Mouse (Mus musculus): ENCODE results near the gene Tes3-ps.
A peak's percentile ranks its signal among the peaks of the same experiment; 100 is the strongest.

Tes3-ps gene

GRCm38 (mm10) chr13:49492376-49493368, at the start of gene Tes3-ps:
Tes3-ps (plus strand) TSS chr13:49493318.
- DNase-seq: no peak

DNA sequence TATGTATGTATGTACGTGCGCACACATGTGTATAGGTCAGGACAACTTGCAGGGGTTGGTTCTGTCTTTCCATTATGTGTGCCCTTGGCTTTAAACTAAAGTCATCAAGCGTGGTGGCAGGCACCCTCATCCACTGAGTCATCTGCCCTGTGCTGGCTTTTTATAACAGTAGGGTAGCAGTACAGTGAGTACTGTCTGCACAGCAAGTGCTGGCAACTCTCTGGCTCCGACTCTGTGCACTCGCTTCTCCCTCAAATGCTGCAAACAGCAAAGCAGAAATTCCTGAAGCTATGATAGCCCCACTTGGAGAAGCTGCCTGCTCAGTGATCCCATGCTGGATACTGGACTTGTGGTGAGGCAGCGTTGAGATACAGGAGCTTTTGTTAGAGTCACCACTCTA, 48.7 kb upstream of the Tes3-ps start:
- no peak for DNase-seq

GRCm38 (mm10) chr13:49449318-49449749, 43.8 kb upstream of the Tes3-ps start:
- peak; percentile 53 for DNase-seq

GRCm38 (mm10) chr13:49460276-49460675, 32.8 kb upstream of the Tes3-ps start:
- no peak for DNase-seq

DNA sequence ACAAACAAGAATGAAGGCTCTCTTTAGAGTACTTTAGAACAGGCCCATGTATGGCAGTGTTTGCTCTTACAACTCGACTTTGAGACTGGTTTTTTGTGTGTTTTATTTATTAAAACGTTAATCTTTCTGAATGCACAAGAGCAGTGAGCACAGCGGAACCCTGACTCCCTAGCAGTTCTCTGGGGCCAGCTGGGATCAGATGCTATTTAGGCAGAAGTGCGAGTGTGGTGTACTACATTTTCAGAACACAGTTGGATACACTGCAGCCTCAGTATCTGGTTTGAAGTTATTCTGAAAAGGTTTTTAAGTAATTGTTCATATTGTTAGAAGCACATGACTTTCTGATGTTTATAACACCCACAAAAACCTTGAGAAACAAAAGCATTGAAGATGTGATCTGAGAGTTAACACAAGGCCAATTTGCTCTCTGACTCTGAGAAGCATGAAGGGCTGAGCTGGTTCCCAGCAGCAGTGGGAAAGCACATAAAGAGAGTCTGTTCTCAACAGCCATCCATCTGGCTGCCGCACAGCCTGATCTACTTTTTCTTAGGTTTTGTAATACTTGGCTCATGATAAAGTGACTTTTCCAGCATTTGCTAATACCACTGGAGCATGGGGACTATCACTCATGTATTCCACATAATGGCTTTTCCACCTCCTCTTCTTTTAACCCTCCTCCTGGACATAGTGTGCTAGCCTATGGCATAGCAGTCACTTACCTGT, 32.3 kb upstream of the Tes3-ps start:
- no peak for DNase-seq

- peak; percentile 85 for DNase-seq
These were observed 31.5 kb upstream of the Tes3-ps start for GRCm38 (mm10) chr13:49461458-49462132.

DNA sequence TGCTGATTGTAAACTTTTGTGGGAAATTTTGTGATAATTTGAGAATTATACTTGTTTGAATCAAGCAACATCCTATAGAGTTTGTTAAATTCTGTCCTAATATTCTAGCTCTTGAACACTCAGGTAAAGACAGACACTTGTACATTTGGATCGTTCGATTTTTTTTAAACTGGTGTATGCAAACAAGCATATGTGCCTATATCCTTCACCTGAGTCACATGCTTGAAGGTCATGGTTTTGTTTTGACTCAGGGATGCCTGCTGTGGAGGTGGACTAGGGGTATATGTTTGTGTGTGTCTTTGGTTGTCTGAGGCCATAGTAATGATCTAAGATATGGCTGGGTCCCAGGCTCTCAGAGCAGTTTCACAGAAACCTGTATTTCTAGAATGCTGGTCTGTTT, 30.2 kb upstream of the Tes3-ps start:
- no peak for DNase-seq

DNA sequence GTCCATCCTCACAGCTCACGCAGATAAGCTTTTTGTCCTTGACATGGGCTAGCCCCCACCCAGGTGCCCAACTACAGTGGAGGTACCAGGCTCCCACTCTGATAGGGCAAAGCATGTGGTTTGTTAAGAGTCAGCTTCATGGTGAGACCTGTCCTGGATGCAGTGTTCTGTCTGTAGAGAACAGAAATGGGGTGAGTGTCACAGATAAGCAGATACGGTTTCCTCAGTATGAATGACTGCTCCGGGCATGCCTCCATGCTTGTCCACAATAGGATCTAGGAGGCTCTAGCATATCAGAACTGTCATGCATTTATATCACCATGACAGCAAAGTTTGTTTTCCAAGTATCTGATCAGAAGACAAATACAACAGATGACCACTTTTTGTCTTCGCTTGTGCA, 27.2 kb upstream of the Tes3-ps start:
- DNase-seq: no peak

- DNase-seq: no peak
These were observed 26.6 kb upstream of the Tes3-ps start for GRCm38 (mm10) chr13:49466393-49467075.

DNA sequence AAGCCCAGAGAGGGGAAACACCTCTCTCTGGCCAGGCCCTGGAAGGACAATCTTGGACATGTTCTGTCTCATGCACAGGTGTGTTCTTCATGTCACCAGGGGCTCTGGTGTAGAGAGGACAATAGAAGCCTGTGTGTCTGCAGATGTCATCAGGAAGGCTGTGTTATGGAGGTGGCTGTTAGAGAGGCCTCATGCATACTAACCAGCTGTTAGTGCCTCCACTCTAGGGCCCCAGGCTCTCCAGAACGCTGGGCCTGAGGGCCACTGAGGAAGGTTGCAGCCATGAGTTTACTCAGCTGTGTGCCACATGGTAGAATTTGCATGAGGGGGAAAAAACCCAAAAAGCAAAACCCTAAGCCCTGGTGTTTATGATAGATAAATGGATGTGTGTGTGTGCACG, 25.5 kb upstream of the Tes3-ps start:
- DNase-seq: no peak

- no peak for DNase-seq
These were observed 24.1 kb upstream of the Tes3-ps start for GRCm38 (mm10) chr13:49469002-49469401.

DNA sequence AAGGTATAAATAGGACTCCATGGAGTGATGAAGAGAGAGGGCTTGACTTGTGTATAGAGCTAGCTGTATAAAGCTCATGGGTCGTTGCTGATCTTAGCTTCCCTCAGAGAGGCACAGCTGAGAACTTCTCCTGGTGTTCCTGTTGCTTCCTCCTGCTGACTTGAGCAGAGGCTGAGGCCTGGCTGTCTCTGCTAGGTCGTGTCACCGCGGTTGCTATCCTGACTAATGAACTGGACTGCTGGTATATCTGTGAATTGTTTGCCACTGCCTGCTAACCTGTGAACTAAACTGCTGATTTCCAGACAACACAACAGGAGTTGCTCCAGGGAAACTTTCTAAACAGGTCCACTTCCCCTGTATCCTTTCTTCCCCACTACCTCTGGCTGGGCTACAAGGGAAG, 22.8 kb upstream of the Tes3-ps start:
- DNase-seq: no peak

DNA sequence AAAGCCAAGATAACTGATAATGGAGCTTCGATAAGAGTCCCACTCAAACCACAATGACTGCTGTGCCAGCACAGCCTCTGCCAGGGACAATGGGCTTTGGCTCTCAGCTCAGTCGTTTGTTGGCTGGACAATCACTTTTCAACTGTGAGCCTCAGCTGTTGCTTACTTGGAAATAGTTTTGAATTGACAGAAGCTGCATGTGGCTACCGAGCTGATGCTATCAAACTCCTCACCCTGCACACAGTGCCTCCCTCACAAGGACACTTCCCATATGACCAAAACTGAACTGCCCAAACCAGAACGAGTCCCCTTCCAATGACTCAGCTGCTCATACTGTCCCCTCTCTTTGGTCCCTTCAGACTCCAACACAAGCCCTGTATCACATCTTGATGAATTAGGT, 22.3 kb upstream of the Tes3-ps start:
- no peak for DNase-seq

DNA sequence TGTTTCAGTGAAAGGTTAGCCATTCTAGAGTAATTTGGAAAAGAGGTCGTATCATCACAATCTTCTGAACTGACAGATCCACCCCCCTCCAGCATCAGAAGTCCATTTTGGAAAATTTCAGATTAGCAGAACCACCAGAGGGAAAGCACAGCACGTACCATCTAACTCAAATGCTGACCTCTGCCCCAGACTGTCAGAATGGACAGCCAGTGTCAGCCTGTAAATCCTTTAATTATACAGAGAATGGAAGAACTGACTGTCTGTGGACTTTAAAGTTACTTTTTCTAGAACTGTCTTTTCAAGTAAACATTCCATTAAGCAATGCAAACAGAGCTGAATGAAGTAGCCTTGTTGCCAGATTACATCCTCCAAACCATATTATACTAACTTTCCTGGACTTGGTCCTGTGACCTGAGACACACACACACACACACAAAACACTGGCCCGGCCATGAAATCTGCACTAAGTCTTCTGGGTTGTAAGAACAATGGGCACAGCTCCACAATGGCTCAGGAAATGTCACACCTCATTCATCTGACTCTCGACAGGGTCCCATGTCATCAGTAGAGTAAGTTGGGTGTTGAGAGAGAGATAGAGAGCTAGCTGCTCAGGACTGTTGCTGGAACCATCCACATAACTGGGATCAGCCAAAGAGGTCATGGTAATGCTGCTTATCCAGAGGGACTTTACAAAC, 21.0 kb upstream of the Tes3-ps start:
- DNase-seq: no peak

- DNase-seq: no peak
These were observed 20.5 kb upstream of the Tes3-ps start for GRCm38 (mm10) chr13:49472676-49473005.

- no peak for DNase-seq
These were observed 15.2 kb upstream of the Tes3-ps start for GRCm38 (mm10) chr13:49477887-49478286.

- no peak for DNase-seq
These were observed 14.2 kb upstream of the Tes3-ps start for GRCm38 (mm10) chr13:49478851-49479374.

- DNase-seq: no peak
These were observed 13.7 kb upstream of the Tes3-ps start for GRCm38 (mm10) chr13:49479399-49479798.

GRCm38 (mm10) chr13:49480057-49480456, 13.1 kb upstream of the Tes3-ps start:
- peak; percentile 70 for DNase-seq

DNA sequence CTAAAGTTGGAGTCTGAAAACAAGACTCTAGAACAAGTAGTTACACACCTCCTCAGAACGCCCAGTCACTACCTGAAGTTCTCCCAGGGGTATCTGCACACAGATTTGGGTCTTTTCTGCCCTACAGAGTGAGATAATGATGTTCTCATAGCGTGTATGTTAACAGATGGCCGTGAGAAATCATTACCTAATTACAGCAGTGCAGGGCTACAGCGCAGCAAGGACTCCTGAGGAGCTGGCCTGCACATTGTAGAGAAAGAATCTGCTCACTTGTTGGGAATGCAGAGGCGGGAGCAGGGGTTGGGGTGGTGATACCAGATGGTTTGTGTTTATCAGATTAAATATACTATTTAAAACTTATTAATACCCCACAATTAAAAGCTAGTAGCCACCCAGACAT, 12.6 kb upstream of the Tes3-ps start:
- no peak for DNase-seq

DNA sequence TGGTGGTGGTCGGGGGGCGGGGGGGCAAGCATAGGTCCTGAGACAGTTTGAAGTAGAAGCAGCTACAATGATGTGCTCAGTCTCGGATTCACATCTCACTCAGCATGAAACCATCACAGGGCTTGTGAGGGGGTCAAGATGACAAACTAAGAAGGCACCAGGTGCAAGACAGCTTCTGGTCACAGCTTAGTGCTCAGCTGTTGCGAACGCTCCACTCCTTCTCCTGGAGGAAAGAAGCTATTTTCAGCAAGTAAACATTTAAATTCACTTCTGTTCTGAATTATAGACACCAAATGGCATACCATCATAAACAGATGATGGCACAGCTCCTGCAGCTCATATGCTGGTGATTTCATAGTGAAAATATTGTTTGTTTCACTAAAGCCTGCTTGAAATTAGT, 7.7 kb upstream of the Tes3-ps start:
- DNase-seq: no peak

GRCm38 (mm10) chr13:49504510-49504909, 11.4 kb downstream of the Tes3-ps start, which contains the start of gene Ecm2:
Ecm2 (plus strand) TSS chr13:49504810.
- DNase-seq: no peak
